Mouse (Mus musculus): Measurements from ENCODE around the gene Zfp568.

Zfp568 gene

DNA sequence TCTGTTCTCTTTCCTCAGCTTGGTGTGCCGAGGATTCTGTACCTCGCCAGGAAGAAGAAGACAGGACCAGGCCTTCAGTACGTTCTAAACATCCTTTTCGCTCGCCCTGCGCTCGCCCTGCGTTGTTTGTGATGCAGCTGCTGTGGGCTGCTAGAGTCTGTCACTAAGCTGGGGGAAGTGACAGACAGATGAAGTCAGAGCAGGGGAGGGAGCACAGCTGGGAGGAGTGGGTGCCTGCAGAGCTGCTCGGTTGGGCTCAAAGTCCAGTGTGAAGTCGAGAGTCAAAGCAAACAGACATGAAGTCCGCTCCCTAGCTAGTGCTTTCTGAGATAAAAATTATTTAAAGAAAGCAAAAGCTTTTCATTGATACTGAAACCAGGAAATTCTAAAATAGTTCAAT is 5.3 kb downstream of the Zfp568 start:
- no peak for DNase-seq (ENCODE audit: low spot score in 2 of 2)

DNA sequence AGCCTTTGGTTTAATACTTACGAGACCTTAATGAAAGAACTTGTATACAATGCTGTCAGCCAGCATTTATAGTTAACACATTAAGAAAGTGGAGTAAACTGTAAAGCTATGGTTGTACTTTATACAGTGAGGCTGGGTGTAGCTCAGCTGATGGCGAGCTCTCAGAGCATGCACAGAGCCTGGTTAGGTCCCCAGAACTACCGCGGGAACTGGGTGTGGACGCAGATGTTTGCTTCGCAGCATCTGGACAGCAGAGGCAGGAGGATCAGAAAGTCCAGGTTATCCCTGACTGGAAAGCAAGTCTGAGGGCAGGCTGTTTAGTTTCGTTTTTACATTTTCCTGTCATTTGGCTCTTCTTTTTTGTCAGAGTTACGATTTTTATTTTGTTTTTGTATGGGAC is 8.9 kb downstream of the Zfp568 start:
- no peak for DNase-seq (ENCODE audit: low spot score in 2 of 2)

DNA sequence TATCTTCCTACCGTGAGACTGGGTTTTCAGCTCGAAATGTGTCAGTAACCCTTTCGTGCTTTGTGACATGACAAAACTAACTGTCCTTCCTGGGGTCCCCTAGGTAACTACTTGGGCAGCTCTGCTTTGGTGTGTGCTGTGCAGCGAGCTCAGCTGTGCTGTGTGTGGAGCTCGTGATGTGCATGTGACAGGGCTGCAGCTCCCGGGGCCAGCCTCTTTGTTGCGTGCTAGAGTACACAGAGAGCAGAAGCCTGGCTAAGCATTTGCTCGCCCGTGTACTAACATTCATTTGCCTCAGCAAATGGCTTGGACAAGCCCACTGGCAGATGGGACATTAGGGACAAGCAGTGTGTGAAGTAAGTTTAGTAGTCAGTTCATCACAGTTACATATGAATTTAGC is 9.6 kb downstream of the Zfp568 start:
- no peak for DNase-seq (ENCODE audit: low spot score in 2 of 2)

DNA sequence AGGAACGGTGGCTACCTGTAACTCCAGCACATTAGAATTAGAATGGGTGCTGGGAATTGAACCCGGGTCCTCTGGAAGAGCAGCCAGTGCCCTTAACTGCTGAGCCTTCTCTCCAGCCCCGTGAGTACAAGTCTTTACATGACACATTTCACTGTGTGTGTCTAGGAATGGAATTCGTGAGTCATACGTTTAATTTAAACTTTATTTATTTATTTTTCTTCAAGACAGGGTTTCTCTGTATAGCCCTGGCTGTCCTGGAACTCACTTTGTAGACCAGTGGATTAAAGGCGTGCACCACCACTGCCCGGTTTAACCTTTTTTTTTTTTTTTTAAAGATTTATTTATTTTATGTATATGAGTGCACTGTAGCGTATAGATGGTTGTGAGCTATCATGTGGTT is 11.4 kb downstream of the Zfp568 start:
- no peak for DNase-seq (ENCODE audit: low spot score in 2 of 2)

DNA sequence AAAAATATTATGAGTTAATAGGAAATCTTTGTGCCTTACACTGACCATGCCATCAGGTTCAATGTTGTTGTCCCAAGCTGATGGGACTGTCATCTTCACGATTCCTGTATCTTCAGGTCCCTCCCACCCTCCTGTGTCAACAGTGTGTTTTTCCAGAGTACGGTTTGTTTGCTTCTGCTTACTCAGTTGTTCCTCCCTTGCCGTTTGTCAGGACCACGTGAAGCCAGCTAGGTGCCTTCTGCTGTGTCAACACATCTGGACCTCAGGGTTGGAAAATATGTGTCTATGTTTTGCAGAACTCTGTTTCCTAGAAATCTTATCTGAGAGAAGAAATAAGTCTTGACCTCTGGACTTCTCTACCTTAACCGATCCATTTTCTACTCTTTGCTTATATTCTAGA is 16.8 kb downstream of the Zfp568 start:
- no peak for DNase-seq (ENCODE audit: low spot score in 2 of 2)

DNA sequence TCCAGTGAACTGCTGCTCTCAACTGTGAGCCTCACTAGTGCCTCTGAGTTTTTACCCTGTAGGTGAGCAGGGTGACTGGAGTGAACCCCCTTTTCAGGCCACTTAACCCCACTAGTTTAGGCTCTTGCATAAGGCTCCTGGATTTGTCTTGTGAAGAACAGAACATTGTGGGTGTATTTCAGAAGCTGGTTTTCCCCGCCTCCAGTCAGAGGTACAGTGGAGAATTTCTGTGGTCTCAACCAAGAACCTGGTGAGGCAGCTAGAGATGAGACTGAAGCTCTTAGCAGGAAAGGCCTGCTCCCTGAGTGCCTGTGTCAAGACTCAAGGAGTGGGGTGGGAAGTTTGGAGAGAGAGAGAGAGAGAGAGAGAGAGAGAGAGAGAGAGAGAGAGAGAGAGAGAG is 23.8 kb downstream of the Zfp568 start:
- DNase-seq (ENCODE audit: low spot score in 2 of 2): no peak

DNA sequence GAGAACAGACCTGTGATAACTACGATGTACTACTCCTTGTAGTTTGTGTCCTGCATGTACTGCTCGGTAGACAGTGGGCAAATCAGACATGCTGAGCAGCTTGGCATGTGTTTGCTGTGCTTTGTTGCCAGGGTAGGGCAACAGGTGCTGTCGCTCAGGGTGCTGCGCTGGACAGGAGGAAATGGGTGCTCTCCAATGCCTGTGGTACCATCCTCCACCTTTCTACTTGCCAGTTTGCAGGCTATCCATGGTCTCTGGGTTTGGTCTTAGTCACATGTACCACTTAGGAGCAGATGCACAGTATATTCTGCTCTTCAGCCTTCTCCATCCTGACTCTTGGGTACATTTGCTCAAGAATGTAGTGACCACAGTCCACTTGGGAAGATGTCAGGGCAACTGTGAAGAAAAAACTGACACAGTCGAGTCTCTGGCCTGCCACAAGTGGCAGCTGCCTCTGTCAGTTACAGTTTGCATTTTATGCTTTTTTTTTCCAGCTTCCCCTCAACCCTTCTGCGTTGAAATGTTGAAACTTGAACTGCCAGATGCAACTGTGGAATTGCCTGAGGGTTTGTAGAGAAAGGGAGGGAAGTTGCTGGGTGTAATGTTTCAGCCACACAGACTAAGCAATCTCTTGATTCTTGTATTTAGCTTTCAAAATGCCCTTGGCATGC is 24.4 kb downstream of the Zfp568 start:
- DNase-seq (ENCODE audit: low spot score in 2 of 2): no peak

DNA sequence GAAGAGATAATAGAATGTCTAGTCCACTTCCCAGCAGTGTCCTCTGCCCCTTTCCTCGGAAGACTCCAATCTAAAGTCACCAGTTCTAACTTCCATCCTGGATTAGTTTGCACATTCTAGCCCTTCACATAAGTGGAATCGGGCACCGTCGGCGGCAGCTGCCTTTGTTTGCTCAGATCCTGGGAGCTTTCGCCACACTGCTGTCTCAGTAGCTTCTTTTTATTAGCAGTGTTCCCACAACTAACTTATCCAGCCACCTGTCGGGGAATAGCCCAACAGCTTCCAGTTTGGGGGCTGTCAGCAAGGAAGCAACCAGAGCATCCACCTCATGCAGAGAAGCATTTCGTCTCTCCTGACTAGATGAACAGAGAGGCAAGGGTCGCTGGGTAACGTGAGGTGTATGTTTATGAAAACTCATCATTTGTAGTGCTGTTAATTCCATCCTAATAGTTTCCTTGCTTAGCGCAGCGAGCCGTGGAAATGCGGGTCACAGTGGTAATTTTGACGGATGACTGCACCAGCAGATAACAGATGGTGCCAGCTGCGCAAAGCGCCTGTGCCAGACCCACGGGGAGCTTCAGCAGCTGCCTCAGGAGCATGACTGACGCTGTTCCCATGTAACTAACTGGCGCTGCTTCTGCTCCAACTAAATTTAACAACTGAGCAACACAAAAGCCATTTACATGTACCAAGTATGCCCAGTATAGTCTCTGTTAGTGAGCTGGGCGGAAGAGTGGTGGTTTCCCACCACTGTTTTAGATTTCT is 25.7 kb downstream of the Zfp568 start:
- no peak for DNase-seq (ENCODE audit: low spot score in 2 of 2)

DNA sequence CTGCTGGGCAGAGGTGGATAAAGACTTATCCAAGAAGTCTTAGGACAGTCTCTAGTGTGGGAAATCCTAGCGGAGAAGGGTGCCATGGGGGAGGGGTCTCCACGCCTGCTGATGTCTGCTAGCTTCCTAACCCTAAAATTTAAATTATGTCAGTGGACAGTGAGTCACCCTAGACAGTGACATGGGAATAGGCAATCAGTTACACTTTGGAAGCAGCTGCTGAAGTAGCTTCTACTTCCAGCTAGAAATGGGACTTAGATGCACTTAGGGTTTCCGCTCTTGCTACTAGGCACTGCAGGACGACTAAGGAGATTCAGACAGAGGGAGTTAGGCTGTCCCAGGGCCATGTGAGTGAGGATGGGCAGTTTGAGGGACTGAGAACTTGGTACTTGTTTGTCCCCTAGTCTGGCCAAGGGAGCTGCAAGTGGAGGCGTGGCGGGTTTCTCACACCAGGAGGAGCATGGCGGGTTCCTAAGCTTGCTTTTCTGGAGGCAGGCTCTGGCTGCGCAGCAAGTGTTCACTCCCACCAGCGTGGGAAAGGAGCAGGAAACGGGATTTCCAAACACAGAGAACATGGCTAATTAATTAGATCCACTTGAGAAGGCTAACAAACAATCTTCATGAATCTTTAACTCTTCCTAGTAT is 26.9 kb downstream of the Zfp568 start:
- no peak for DNase-seq (ENCODE audit: low spot score in 2 of 2)

DNA sequence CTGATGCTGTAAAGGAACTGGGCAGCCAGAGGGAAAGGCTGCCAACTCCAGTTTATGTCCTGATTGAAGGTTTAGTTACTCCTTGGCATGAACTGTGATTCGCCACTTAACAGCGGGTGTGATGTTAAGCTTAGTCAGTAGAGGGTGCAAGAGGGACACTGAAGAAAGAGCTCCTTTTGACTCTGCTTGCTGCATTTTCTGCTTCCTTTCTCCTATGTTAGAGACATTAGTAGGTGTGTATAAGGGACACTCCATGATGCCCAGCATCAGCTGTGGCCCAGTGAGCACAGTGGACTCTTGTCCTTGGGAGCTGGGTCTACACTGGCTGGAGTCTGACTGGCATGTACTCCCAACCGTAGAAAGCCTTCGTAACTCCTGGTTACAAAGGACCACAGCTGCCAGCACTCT is 29.2 kb downstream of the Zfp568 start:
- peak; percentile 40 to 67 for DNase-seq (ENCODE audit: low spot score in 2 of 2)

DNA sequence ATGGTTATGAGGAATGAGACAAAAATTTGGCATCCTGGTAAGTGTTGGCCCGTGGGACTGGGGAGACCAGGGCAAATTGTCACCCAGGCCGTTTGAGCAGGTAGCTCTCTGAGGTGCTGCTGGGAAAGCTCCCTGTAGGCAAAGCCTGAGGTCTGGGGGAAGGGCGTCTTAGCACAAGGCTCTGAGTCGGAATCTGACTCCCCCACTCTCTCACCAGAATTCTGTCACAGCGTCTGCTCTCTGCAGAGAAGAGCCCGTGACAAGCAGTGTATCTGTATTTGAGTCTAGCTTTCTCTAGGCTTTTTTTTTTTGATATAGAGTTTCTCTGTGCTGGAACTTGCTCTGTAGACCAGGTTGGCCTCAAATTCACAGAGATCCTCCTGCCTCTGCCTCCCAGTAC is 33.5 kb downstream of the Zfp568 start:
- no peak for DNase-seq (ENCODE audit: low spot score in 2 of 2)

DNA sequence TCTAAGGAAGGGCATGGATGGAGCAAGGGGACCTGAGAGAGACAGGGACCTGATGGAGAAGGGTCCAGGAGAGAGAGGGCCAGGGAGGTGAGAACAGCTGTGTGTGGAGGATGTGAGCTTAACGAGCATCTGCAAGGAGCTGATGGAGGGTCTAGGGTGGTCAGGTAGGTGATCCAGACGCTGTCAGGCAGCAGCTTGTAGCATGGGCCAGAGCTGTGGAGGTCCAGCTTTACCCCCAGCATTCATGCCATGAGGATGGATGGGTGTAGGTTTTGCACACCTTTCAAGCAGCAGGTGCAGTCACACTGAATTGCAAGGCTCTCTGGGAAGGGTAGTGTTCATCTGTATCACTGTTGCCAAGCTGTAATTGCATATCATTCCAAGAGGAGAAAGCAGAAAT is 35.8 kb downstream of the Zfp568 start:
- DNase-seq (ENCODE audit: low spot score in 2 of 2): no peak

DNA sequence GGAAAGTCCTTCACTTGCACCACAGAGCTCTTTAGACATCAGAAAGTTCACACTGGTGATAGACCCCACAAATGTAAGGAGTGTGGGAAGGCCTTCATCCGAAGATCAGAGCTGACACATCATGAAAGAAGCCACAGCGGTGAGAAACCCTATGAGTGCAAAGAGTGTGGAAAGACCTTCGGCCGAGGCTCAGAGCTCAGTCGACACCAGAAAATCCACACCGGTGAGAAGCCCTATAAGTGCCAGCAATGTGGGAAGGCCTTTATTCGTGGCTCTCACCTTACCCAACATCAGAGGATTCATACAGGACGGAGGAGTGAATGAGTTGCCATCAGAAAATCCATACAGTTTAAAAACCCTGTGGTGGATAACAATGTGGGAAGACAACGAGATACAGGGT is 39.6 kb downstream of the Zfp568 start:
- no peak for DNase-seq (ENCODE audit: low spot score in 2 of 2)

DNA sequence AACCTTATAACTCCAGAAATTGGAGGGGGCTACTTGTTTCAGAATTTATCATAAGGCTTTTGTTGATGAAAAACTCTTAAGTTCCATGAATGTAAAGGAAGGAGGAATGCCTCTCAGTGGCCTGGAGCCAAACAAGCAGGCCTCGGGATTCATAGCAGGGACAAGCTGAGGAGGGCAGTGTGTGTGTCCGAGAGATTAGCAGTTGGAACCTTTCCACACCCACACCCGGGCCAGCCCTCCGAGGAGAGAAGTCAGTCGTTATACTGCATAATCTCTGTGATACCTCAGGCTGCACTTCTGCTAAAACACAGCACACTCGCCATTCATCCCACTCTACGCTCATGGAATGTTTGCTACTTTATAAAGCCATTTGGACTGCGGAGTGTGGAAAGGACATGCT is 40.0 kb downstream of the Zfp568 start:
- peak; percentile 53 to 84 for DNase-seq (ENCODE audit: low spot score in 2 of 2)

DNA sequence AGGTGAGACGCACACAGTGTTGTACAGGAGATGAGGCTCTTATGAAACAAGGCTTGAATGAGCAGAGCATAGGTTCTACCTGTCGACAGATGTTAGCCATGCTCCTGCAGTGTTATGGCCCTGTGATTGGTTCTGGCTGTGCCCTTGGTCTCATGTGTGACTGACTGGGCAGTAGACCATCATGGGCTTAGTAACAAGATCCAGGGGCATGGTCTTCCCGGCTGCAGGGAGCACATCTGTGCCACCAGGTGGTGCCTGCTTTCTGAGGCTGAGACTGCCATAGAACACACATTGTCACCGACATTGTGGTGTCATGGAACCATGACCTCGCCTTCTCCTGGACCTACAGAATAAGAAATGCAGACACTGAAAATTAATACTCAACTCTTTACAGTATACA is 41.6 kb downstream of the Zfp568 start:
- DNase-seq (ENCODE audit: low spot score in 2 of 2): no peak

DNA sequence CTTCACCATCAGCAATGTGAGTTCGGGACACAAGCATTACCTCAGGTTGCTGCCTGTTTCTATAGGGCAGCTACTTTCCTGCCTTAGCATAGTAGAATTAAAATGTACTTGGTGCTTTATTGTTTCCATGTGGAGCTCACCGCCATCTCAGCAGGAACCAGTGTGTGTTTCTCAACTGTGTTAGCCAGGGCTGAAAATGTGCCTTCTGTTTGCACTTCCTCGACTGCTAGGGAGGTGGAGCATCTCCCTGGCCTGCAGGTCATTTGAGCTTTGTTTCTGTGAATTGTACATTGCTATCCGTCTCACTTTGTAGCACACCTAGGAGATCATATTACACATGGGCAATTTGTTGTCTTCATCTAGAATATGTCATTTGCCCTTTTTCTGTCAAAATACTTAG is 43.6 kb downstream of the Zfp568 start:
- no peak for DNase-seq (ENCODE audit: low spot score in 2 of 2)

DNA sequence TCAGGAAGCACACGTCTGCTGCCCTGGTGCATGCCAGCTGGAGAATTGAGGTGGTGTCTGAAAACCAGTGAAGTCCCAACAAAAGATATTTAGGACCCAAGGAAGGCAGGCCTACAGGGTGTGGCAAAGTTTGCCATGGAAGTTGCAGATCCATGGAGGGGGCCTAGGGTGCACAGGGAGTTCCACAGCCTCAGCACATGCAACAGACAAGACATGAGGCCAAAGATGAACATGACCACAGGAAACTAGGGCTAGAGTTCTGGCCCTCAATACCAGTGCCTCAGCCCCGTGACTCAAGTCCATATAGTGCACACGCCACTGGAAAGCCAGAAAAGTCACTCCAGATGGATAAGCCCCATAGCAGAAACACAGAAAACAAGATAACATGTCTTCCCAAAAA is 44.8 kb downstream of the Zfp568 start:
- no peak for DNase-seq (ENCODE audit: low spot score in 2 of 2)

DNA sequence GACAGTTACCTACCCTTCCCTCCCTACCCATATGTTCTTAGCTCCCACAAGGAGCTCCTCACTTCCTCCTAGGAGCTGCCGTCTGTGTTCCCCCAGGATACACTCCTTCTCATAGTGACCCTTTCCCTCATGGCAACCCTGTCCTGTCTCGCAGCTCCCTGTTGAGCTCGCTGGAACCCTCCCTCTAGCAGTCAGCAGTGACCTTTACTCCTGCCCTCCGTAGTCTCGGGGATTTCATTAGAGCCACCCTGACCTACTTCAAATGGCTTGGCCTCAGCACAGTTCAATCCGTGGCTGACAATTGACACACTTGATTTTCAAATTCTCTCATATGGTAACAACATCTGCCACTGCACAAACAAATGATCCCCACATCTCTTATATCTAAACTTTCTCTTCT is 46.9 kb downstream of the Zfp568 start:
- DNase-seq (ENCODE audit: low spot score in 2 of 2): no peak

DNA sequence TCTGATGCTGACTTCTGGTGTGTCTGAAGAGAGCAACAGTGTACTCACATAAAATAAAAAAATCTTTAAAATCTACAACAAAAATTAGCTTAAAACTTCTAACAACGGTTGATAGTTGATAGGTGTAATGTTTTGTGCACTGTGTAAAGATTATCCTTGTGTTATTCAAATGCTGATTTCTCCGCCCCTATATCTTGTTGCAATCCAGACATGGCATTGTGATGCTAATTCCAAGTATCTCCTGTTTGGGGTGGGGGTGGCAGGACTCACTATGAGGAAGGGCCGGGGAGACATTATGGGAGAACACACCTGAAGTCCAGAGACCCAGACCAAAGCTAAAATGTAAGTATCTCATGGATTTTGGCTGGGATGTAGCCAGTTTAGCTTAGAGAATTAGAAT is 47.6 kb downstream of the Zfp568 start:
- DNase-seq (ENCODE audit: low spot score in 2 of 2): no peak

DNA sequence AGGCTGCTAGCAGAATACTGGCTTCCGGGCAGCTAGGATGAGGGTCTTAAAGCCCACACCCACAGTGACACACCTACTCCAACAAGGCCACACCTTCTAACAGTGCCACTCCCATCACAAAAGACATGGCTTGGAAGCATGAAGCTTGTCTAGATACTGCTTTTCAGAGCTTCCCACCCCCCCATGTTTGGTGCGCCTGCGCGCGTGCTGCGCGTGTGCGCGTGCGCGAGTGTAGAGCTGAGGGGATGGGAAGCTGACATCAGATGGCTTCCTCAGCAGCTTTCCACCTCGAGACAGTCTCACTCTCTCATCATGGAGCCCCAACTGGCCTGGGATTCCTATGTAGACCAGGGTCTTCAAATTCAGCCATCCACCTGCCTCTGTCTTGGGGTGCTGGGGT is 50.6 kb downstream of the Zfp568 start:
- DNase-seq (ENCODE audit: low spot score in 2 of 2): no peak

DNA sequence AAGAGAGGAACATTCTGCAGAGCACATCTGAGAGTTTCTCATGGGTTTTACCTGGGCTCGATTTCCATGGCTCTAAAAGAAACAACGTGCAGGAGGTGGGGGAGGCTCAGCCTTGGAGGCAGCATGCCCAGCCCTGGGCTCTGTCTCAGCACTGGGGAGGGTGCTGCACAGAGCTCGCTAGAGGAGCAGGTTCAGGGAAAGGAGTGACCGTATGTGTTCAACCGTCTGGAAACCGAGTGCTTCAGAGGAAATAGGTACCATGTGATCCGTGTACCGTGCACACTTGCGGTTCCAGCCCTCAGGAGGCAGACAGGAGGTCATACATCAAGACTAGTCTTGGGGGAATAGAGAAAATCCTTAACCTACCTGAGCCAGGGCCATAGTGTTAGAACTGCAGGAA is 60.6 kb downstream of the Zfp568 start:
- DNase-seq (ENCODE audit: low spot score in 2 of 2): no peak

DNA sequence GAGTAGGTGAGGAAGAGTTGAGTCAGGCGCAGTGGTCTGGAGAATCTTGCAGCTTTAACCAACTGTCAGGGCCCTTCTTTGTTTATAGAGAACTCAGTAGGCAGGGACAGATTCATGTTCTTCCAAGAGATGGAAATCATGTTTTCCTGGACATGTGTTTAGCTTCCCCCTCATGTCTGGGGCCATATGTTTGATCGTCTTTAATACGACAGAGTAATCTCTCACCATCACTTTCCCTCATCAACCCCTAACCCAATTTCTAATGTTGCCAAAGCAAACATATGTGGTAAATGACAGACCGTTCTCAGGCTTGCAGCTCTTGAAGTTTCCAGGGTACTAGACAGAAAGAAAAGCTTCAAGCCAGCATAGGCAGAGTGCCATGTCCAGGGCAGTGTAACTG is 64.4 kb downstream of the Zfp568 start:
- no peak for DNase-seq (ENCODE audit: low spot score in 2 of 2)

DNA sequence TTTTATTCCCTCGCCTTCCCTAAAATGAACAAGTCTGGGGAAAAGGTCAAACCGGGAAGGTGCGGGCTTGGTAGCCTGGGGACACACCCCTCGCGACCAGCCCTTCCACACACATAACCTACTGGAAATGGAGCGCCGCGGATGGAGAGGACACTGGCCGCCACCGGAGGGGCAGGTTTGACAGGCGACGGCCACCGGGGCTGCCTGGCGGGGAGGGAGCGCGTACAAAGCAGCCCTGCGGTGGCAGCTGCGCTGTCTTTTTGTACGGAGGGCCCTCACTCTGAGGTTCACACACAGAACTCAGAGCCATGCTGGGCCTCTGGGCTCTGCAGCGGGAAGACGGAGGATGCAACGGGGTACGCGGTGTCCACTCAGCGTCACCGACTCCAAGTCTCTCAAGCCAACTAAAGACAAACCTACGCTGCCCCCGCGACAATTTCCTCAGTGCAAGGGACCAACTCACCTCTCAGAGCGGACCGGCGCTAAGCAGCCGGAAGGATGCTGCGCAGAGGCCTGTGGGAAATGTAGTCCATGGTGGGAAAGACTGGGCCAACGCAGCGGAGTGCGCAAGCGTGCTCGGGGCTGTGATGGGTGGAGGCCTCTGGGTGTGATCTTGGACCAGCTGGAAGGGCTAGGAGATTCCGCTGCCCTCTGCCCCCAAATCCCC is 67.3 kb downstream of the Zfp568 start, which contains the start of gene Zfp14:
Zfp14 (minus strand) TSS at position 499 of the 667 bp plus-strand sequence.
- DNase-seq (ENCODE audit: low spot score in 2 of 2): peak; percentile 81 to 94
